ENCODE assay signal across 15 mouse cellular contexts in genomic region chr8:126759711-126760110, GRCm38 (mm10).
DNase-seq lines count a peak whose midpoint lies in the region; ATAC-seq and TF ChIP-seq lines count a peak whose summit lies in the region.
"Had no signal": no experiment of that assay in that cellular context is flagged by ENCODE, and none has a peak within 500 bp of the region (broad histone marks: within the 10 kb centered on the region; RNA-seq: fewer than 3 reads in every experiment).

No protein-coding gene starts in this region.

- no peak overlapping the region for H3K4me2 ChIP-seq in forebrain, embryonic 16.5 days (ENCODE audit: low read length)
- H3K4me2 ChIP-seq in heart, embryonic 13.5 days, result no peak overlapping the region
- H3K4me2 ChIP-seq in stomach, embryonic 16.5 days (ENCODE audit: low read depth, low read length), result no peak overlapping the region
- H3K4me2 ChIP-seq: forebrain, embryonic 12.5 days; lung, embryonic 15.5 days had no signal

- H3K4me1 ChIP-seq in forebrain, embryonic 10.5 days, result no peaks in the 10 kb centered on the region
- H3K4me1 ChIP-seq in forebrain, embryonic 16.5 days (replicated peaks; ENCODE audit: control insufficient read depth, insufficient read depth, low read length), result no peaks in the 10 kb centered on the region; the same call in 1 of the 2 replicates
- peaks cover 22% of the 10 kb centered on the region for H3K4me1 ChIP-seq in heart, embryonic 13.5 days
- H3K4me1 ChIP-seq in stomach, embryonic 16.5 days (ENCODE audit: control insufficient read depth, insufficient read depth, low read length), result no peaks in the 10 kb centered on the region; the same call in none of the 2 replicates

- no peaks in the 10 kb centered on the region for H3K27me3 ChIP-seq in forebrain, embryonic 10.5 days (ENCODE audit: poor library complexity, severe bottlenecking)
- H3K27me3 ChIP-seq in forebrain, embryonic 16.5 days (replicated peaks; ENCODE audit: control insufficient read depth, insufficient read depth, low read length), result no peaks in the 10 kb centered on the region
- H3K27me3 ChIP-seq in heart, embryonic 13.5 days (replicated peaks), result no peaks in the 10 kb centered on the region
- H3K27me3 ChIP-seq in stomach, embryonic 16.5 days (ENCODE audit: control insufficient read depth, insufficient read depth, low read length), result no peaks in the 10 kb centered on the region
- H3K27me3 ChIP-seq: forebrain, embryonic 12.5 days; lung, embryonic 15.5 days had no signal

- no peak for DNase-seq in forebrain, embryonic 10.5 days (ENCODE audit: extremely low spot score, low spot score)
- no peak for DNase-seq in left cerebral cortex, adult 2 months (ENCODE audit: extremely low spot score in 1 of 2, low spot score in 2 of 2)
- DNase-seq in left cerebral cortex, adult 11 months (ENCODE audit: low spot score), result no peak
- DNase-seq in thymus, postnatal 0 days (ENCODE audit: low spot score), result no peak
- DNase-seq in frontal cortex, postnatal 14 days (ENCODE audit: low spot score in 2 of 2), result no peak
- DNase-seq: B cell, adult 2 months; left cerebral cortex, postnatal 4 days; thymus, postnatal 25 days had no signal

- 74% methylated on average over 7 of the region's 7 CpGs for WGBS in forebrain, embryonic 10.5 days
- 77% methylated on average over 7 of the region's 7 CpGs for WGBS in forebrain, embryonic 16.5 days
- 60% methylated on average over 7 of the region's 7 CpGs for WGBS in heart, embryonic 13.5 days
- WGBS in stomach, embryonic 16.5 days, result 60% methylated on average over 7 of the region's 7 CpGs

- intact Hi-C loops in left cerebral cortex, adult 2 months (cut with DNase I), result loop anchor here (2.0 to 5.0 kb wide), 2 partner anchors 68 to 165 kb away; no protein-coding TSS in a partner anchor

- H3K36me3 ChIP-seq in forebrain, embryonic 10.5 days (replicated peaks), result no peaks in the 10 kb centered on the region
- no peaks in the 10 kb centered on the region for H3K36me3 ChIP-seq in forebrain, embryonic 16.5 days (ENCODE audit: control insufficient read depth, insufficient read depth)
- H3K36me3 ChIP-seq in heart, embryonic 13.5 days, result no peaks in the 10 kb centered on the region
- H3K36me3 ChIP-seq in stomach, embryonic 16.5 days (ENCODE audit: control insufficient read depth, insufficient read depth, low read length), result no peaks in the 10 kb centered on the region
- H3K36me3 ChIP-seq: forebrain, embryonic 12.5 days; lung, embryonic 15.5 days had no signal

- 0 out of 2 replicates have a peak overlapping the region, but pooled peaks have one; percentile 4 for H3K27ac ChIP-seq in forebrain, embryonic 10.5 days
- H3K27ac ChIP-seq in forebrain, embryonic 16.5 days (ENCODE audit: low read length), result no peak overlapping the region
- peak overlapping the region; percentile 41; the same call in 1 of the 2 replicates for H3K27ac ChIP-seq in left cerebral cortex, adult 2 months
- H3K27ac ChIP-seq in heart, embryonic 13.5 days (replicated peaks), result peak overlapping the region; percentile 34; the same call in 1 of the 2 replicates
- H3K27ac ChIP-seq in stomach, embryonic 16.5 days (ENCODE audit: low read length), result 0 out of 2 replicates have a peak overlapping the region, but pooled peaks have one; percentile 38
- H3K27ac ChIP-seq: forebrain, embryonic 12.5 days; lung, embryonic 15.5 days had no signal

- no peak overlapping the region for H3K4me3 ChIP-seq in forebrain, embryonic 10.5 days
- no peak overlapping the region for H3K4me3 ChIP-seq in forebrain, embryonic 16.5 days (replicated peaks; ENCODE audit: low read length)
- no peak overlapping the region for H3K4me3 ChIP-seq in left cerebral cortex, adult 2 months
- no peak overlapping the region for H3K4me3 ChIP-seq in heart, embryonic 13.5 days
- no peak overlapping the region for H3K4me3 ChIP-seq in stomach, embryonic 16.5 days (replicated peaks; ENCODE audit: low read length)
- H3K4me3 ChIP-seq: forebrain, embryonic 12.5 days; lung, embryonic 15.5 days; myocyte had no signal

- H3K9me3 ChIP-seq in forebrain, embryonic 10.5 days, result no peaks in the 10 kb centered on the region
- H3K9me3 ChIP-seq in forebrain, embryonic 16.5 days (ENCODE audit: control insufficient read depth, low read length), result no peaks in the 10 kb centered on the region
- H3K9me3 ChIP-seq in heart, embryonic 13.5 days, result no peaks in the 10 kb centered on the region
- H3K9me3 ChIP-seq in stomach, embryonic 16.5 days (replicated peaks; ENCODE audit: control insufficient read depth, low read length), result no peaks in the 10 kb centered on the region
- H3K9me3 ChIP-seq: forebrain, embryonic 12.5 days; lung, embryonic 15.5 days had no signal

- no peak for TF ChIP-seq CTCF in left cerebral cortex, adult 2 months (IDR thresholded peaks at IDR 0.05)

- no peak overlapping the region for H3K9ac ChIP-seq in forebrain, embryonic 16.5 days (replicated peaks; ENCODE audit: low read depth, low read length)
- H3K9ac ChIP-seq in heart, embryonic 13.5 days, result no peak overlapping the region
- H3K9ac ChIP-seq in stomach, embryonic 16.5 days (ENCODE audit: low read length), result no peak overlapping the region
- H3K9ac ChIP-seq: forebrain, embryonic 12.5 days; lung, embryonic 15.5 days had no signal

- ATAC-seq in forebrain, embryonic 16.5 days, result no peak
- no peak for ATAC-seq in heart, embryonic 13.5 days (ENCODE audit: extremely low read depth, insufficient number of reproducible peaks, low FRiP score, low TSS enrichment)
- no peak for ATAC-seq in stomach, embryonic 16.5 days (ENCODE audit: insufficient read depth, low FRiP score)
- ATAC-seq: hindbrain, embryonic 16.5 days had no signal
